Mouse (Mus musculus): ENCODE measurements at regions not wholly inside any gene's neighbourhood (a gene's known extent, or its start where the extent isn't known, plus 50 kb on each side); places are given as distances from the start of the nearest gene placed in this dataset.

- CTCF ChIA-PET: interaction anchor here in 1 of 4 experiments (0.5 to 0.6 kb wide), 2 partner anchors 90 to 251 kb away, joined by 5 to 10 read pairs; no protein-coding TSS in a partner anchor
These were observed 100.0 kb upstream of the Sox2 start for GRCm38 (mm10) chr3:34550189-34550588.

GRCm38 (mm10) chr3:34532451-34532850 lies 117.8 kb upstream of the Sox2 start:
- ChIA-PET CTCF (no interaction called here), POLR2A (no interaction called here)

More at GRCm38 (mm10) chr3:34550189-34550588, 100.0 kb upstream of the Sox2 start:
- POLR2A ChIA-PET: interaction anchor here in 1 of 4 experiments (0.9 kb wide), 1 partner anchor 84 kb away, joined by 3 read pairs; no protein-coding TSS in a partner anchor

- ChIA-PET POLR2A (no interaction called here), CTCF (no interaction called here)
These were observed 118.4 kb upstream of the Sox2 start for GRCm38 (mm10) chr3:34531836-34532235.

- CTCF ChIA-PET: no interaction called here
- POLR2A ChIA-PET: no interaction called here
These were observed 122.7 kb upstream of the Sox2 start for GRCm38 (mm10) chr3:34527546-34527945.

- CTCF ChIA-PET: interaction anchor here in 1 of 4 experiments (1.2 kb wide), 1 partner anchor 51 kb away, joined by 3 read pairs; no protein-coding TSS in a partner anchor
- POLR2A ChIA-PET: no interaction called here
These were observed 124.5 kb upstream of the Sox2 start for GRCm38 (mm10) chr3:34525730-34526129.

GRCm38 (mm10) chr3:34522054-34522684 lies 128.0 kb upstream of the Sox2 start:
- ChIA-PET POLR2A (no interaction called here), CTCF (no interaction called here)

GRCm38 (mm10) chr3:34521357-34522053 lies 128.7 kb upstream of the Sox2 start:
- ChIA-PET CTCF (no interaction called here), POLR2A (no interaction called here)

GRCm38 (mm10) chr3:34512503-34513145 lies 137.6 kb upstream of the Sox2 start:
- CTCF ChIA-PET: interaction anchor here in 2 of 4 experiments (0.7 kb wide), 2 partner anchors 13 to 278 kb away, joined by 5 to 7 read pairs; no protein-coding TSS in a partner anchor
- POLR2A ChIA-PET: no interaction called here

- CTCF ChIA-PET: no interaction called here
- POLR2A ChIA-PET: no interaction called here
These were observed 139.5 kb upstream of the Sox2 start for GRCm38 (mm10) chr3:34510723-34511122.

GRCm38 (mm10) chr3:34509160-34509559 lies 141.0 kb upstream of the Sox2 start:
- ChIA-PET POLR2A (no interaction called here), CTCF (no interaction called here)

GRCm38 (mm10) chr3:34504573-34504894 lies 145.7 kb upstream of the Sox2 start:
- CTCF ChIA-PET: interaction anchor here in 1 of 4 experiments (0.9 kb wide), 1 partner anchor 16 kb away, joined by 3 read pairs; no protein-coding TSS in a partner anchor
- POLR2A ChIA-PET: no interaction called here

GRCm38 (mm10) chr3:34503874-34504572 lies 146.2 kb upstream of the Sox2 start:
- POLR2A ChIA-PET: interaction anchor here in 1 of 4 experiments (0.7 kb wide), 1 partner anchor 273 kb away, joined by 3 read pairs; no protein-coding TSS in a partner anchor
- CTCF ChIA-PET: interaction anchor here in 2 of 4 experiments (0.7 to 0.9 kb wide), 2 partner anchors 16 to 427 kb away, joined by 3 to 4 read pairs; no protein-coding TSS in a partner anchor

GRCm38 (mm10) chr3:34496839-34497238 lies 153.4 kb upstream of the Sox2 start:
- ChIA-PET CTCF (no interaction called here), POLR2A (no interaction called here)

GRCm38 (mm10) chr3:34495615-34496014 lies 154.6 kb upstream of the Sox2 start:
- ChIA-PET POLR2A (interaction anchor here in 1 of 4 experiments (1.5 kb wide), 1 partner anchor 10 kb away, joined by 3 read pairs; no protein-coding TSS in a partner anchor), CTCF (no interaction called here)

GRCm38 (mm10) chr3:34493921-34494320 lies 156.3 kb upstream of the Sox2 start:
- ChIA-PET CTCF (no interaction called here), POLR2A (no interaction called here)

GRCm38 (mm10) chr3:34489008-34489407 lies 161.2 kb upstream of the Sox2 start:
- CTCF ChIA-PET: interaction anchor here in 2 of 4 experiments (0.7 to 1.2 kb wide), 3 partner anchors 36 to 370 kb away, joined by 3 read pairs; no protein-coding TSS in a partner anchor
- POLR2A ChIA-PET: no interaction called here

GRCm38 (mm10) chr3:34486441-34487050 lies 163.7 kb upstream of the Sox2 start:
- CTCF ChIA-PET: no interaction called here
- POLR2A ChIA-PET: interaction anchor here in 1 of 4 experiments (0.5 to 1.2 kb wide), 4 partner anchors 9 to 989 kb away, joined by 3 to 4 read pairs (median 3); no protein-coding TSS in a partner anchor

GRCm38 (mm10) chr3:34485345-34486223 lies 164.6 kb upstream of the Sox2 start:
- POLR2A ChIA-PET: interaction anchor here in 2 of 4 experiments (0.6 to 1.2 kb wide), 4 partner anchors 10 to 990 kb away, joined by 3 to 4 read pairs (median 3); no protein-coding TSS in a partner anchor

More at GRCm38 (mm10) chr3:34485345-34486223, 164.6 kb upstream of the Sox2 start:
- CTCF ChIA-PET: no interaction called here

Data from embryonic stem cell, embryonic (primary cell).